Mouse (Mus musculus) MEL (cell line): ENCODE measurements around the gene Enpp7.
A peak's percentile ranks its signal among the peaks of the same experiment; 100 is the strongest.

Experiments used
- CTCF ChIP-seq, 3 experiments: IDR thresholded peaks in 2 of 3; conservative IDR thresholded peaks in 1 of 3; 2 replicates each; pipeline ENCODE4 v1.5.1; 2011 to 2012; ENCODE audit warnings: low read length in 3 of 3, low read depth in 2 of 3, mild to moderate bottlenecking in 2 of 3, improper control_type of control experiment in 1 of 3, inconsistent platforms in 1 of 3, mixed read lengths in 1 of 3, moderate library complexity in 1 of 3; ENCODE audit not compliant: control insufficient read depth in 1 of 3, insufficient read depth in 1 of 3, poor library complexity in 1 of 3, severe bottlenecking in 1 of 3
- GATA1 ChIP-seq: IDR thresholded peaks from 2 replicates; pipeline ENCODE4 v1.6.1; 2011; ENCODE audit warnings: low read depth, low read length, improper control_type of control experiment
- MAZ ChIP-seq: IDR thresholded peaks from 2 replicates; pipeline ENCODE4 v1.6.1; 2012; ENCODE audit warnings: low read depth, mild to moderate bottlenecking, inconsistent platforms, low read length, improper control_type of control experiment
- USF2 ChIP-seq, 2 experiments: IDR thresholded peaks; 2 replicates each; pipeline ENCODE4 v1.6.1; 2011 to 2012; ENCODE audit warnings: improper control_type of control experiment in 2 of 2, low read length in 2 of 2, borderline replicate concordance in 1 of 2, inconsistent platforms in 1 of 2, low read depth in 1 of 2, mild to moderate bottlenecking in 1 of 2; ENCODE audit not compliant: insufficient read depth in 1 of 2

- no peak for TF ChIP-seq GATA1
- TF ChIP-seq USF2 (IDR thresholded peaks at IDR 0.05; ENCODE audit: borderline replicate concordance in 1 of 2, insufficient read depth in 1 of 2, low read depth in 1 of 2, low read length in 2 of 2): no peak
- peak; percentile 13 to 26 (median 22); a peak in 2 of 6 replicates for TF ChIP-seq CTCF (IDR thresholded peaks at IDR 0.05 in 2 of 3, conservative IDR thresholded peaks at IDR 0.05 in 1 of 3; ENCODE audit: control insufficient read depth in 1 of 3, insufficient read depth in 1 of 3, low read depth in 2 of 3, low read length in 3 of 3, poor library complexity in 1 of 3, severe bottlenecking in 1 of 3)
- no peak for TF ChIP-seq MAZ
These were observed 12.9 kb downstream of the Enpp7 start for GRCm38 (mm10) chr11:119000877-119001276.
